Mouse (Mus musculus) thymus, adult 2 months (tissue): ENCODE measurements around the gene Pde4d. TPM values are rescaled to one million over a fixed set of nuclear protein-coding genes. Genes with fewer than 3 reads are reported as not detected.

Experiments
- DNase-seq: peaks from one replicate; pipeline ENCODE4 v3.0.0; 2021
- H3K27ac ChIP-seq: fragments of 200-500 bp; 2 replicates; pipeline ENCODE4 v1.5.1; 2012; ENCODE audit warnings: low read length, control low read depth; ENCODE audit not compliant: control insufficient read depth, insufficient read depth
- H3K27me3 ChIP-seq: fragments of 200-500 bp; 2 replicates; pipeline ENCODE4 v1.6.1; 2012; ENCODE audit warnings: mild to moderate bottlenecking, low read length, moderate library complexity, mixed read lengths; ENCODE audit not compliant: control insufficient read depth, insufficient read depth
- H3K36me3 ChIP-seq: fragments of 200-500 bp; 2 replicates; pipeline ENCODE4 v1.6.1; 2012; ENCODE audit warnings: mild to moderate bottlenecking, low read length, moderate library complexity; ENCODE audit not compliant: control insufficient read depth, insufficient read depth
- H3K4me1 ChIP-seq: fragments of 200-500 bp; replicated peaks from 2 replicates; pipeline ENCODE4 v1.6.1; 2012; ENCODE audit warnings: low read length; ENCODE audit not compliant: control insufficient read depth, insufficient read depth
- H3K4me3 ChIP-seq: fragments of 200-500 bp; 2 replicates; pipeline ENCODE4 v1.5.1; 2012; ENCODE audit warnings: mild to moderate bottlenecking, low read length, control low read depth, moderate library complexity; ENCODE audit not compliant: control insufficient read depth, insufficient read depth
- CTCF ChIP-seq: fragments of 200-500 bp; IDR thresholded peaks from 2 replicates; pipeline ENCODE4 v1.5.1; 2012; ENCODE audit warnings: mild to moderate bottlenecking, control low read depth, low read length, moderate library complexity, borderline replicate concordance; ENCODE audit not compliant: control insufficient read depth, poor library complexity, insufficient read depth; ENCODE audit errors: extremely low read depth
- POLR2A ChIP-seq: fragments of 200-500 bp; IDR thresholded peaks from 2 replicates; pipeline ENCODE4 v1.6.1; 2012; ENCODE audit warnings: mild to moderate bottlenecking, low read length, control low read depth, moderate library complexity; ENCODE audit not compliant: control insufficient read depth, poor library complexity, insufficient read depth; ENCODE audit errors: extremely low read depth
- WGBS: fragments of 180-500 bp; shearing (Covaris S2); methylation state at CpG from one replicate; pipeline ENCODE4 v1.1.7; 2018; 5-methylcytosine and 5-hydroxymethylcytosine counted together
- polyA plus RNA-seq: library from polyadenylated mRNA; depleted of rRNA; stranded (reverse); fragments of >200 nt; gene quantifications from 2 replicates; pipeline ENCODE4 v1.2.3, GENCODE M21; 2012

The Pde4d gene
- polyA plus RNA-seq, 1 experiment: 35.2 TPM

- H3K27me3 ChIP-seq: no peaks in the 10 kb centered on the region
- DNase-seq: no peak
- no peak overlapping the region for H3K4me3 ChIP-seq
- no peaks in the 10 kb centered on the region for H3K36me3 ChIP-seq
- no peak overlapping the region for H3K27ac ChIP-seq
- no peaks in the 10 kb centered on the region for H3K4me1 ChIP-seq
- TF ChIP-seq POLR2A (no peak), CTCF (no peak)
- WGBS: 68% methylated on average over 3 of the region's 3 CpGs
Measured at GRCm38 (mm10) chr13:108487066-108487465, 37.3 kb downstream of the Pde4d start.

- Histone ChIP-seq H3K4me1 (no peaks in the 10 kb centered on the region), H3K4me3 (no peak overlapping the region), H3K36me3 (no peaks in the 10 kb centered on the region), H3K27me3 (no peaks in the 10 kb centered on the region), H3K27ac (no peak overlapping the region)
- TF ChIP-seq CTCF (no peak), POLR2A (no peak)
- DNase-seq: no peak
Measured at GRCm38 (mm10) chr13:108489825-108490224, 40.1 kb downstream of the Pde4d start.

GRCm38 (mm10) chr13:108490872-108491271 lies 41.1 kb downstream of the Pde4d start:
- H3K36me3 ChIP-seq: no peaks in the 10 kb centered on the region

GRCm38 (mm10) chr13:108492886-108493285 lies 43.1 kb downstream of the Pde4d start:
- no peaks in the 10 kb centered on the region for H3K36me3 ChIP-seq
- TF ChIP-seq CTCF: no peak
- no peak for TF ChIP-seq POLR2A
- no peaks in the 10 kb centered on the region for H3K27me3 ChIP-seq
- DNase-seq: no peak
- no peak overlapping the region for H3K27ac ChIP-seq
- H3K4me1 ChIP-seq: no peaks in the 10 kb centered on the region
- H3K4me3 ChIP-seq: no peak overlapping the region

More at GRCm38 (mm10) chr13:108490872-108491271, 41.1 kb downstream of the Pde4d start:
- Histone ChIP-seq H3K27me3 (no peaks in the 10 kb centered on the region), H3K4me3 (no peak overlapping the region), H3K27ac (no peak overlapping the region), H3K4me1 (no peaks in the 10 kb centered on the region)
- no peak for DNase-seq
- TF ChIP-seq CTCF (no peak), POLR2A (no peak)
- 96% methylated on average over 2 of the region's 2 CpGs for WGBS

- no peaks in the 10 kb centered on the region for H3K4me1 ChIP-seq
- no peaks in the 10 kb centered on the region for H3K36me3 ChIP-seq
- 61% methylated on average over 2 of the region's 2 CpGs for WGBS
- H3K27me3 ChIP-seq: no peaks in the 10 kb centered on the region
- TF ChIP-seq POLR2A (no peak), CTCF (no peak)
- DNase-seq: no peak
- H3K27ac ChIP-seq: no peak overlapping the region
- H3K4me3 ChIP-seq: no peak overlapping the region
Measured at GRCm38 (mm10) chr13:108494365-108494764, 44.6 kb downstream of the Pde4d start.

- no peaks in the 10 kb centered on the region for H3K4me1 ChIP-seq
- H3K36me3 ChIP-seq: no peaks in the 10 kb centered on the region
- TF ChIP-seq POLR2A: no peak
- TF ChIP-seq CTCF: no peak
- 7% methylated on average over 8 of the region's 8 CpGs for WGBS
- no peaks in the 10 kb centered on the region for H3K27me3 ChIP-seq
- DNase-seq: no peak
- no peak overlapping the region for H3K27ac ChIP-seq
- H3K4me3 ChIP-seq: no peak overlapping the region
Measured at GRCm38 (mm10) chr13:108497768-108498167, 48.0 kb downstream of the Pde4d start.

- Histone ChIP-seq H3K27me3 (no peaks in the 10 kb centered on the region), H3K36me3 (no peaks in the 10 kb centered on the region), H3K27ac (no peak overlapping the region), H3K4me3 (no peak overlapping the region), H3K4me1 (no peaks in the 10 kb centered on the region)
- TF ChIP-seq POLR2A (no peak), CTCF (no peak)
- WGBS: 8% methylated on average over 9 of the region's 9 CpGs
- DNase-seq: no peak
Measured at GRCm38 (mm10) chr13:108498247-108498743, 48.5 kb downstream of the Pde4d start.
